9 mouse cellular contexts compared by ENCODE assay signal in the genomic region with DNA sequence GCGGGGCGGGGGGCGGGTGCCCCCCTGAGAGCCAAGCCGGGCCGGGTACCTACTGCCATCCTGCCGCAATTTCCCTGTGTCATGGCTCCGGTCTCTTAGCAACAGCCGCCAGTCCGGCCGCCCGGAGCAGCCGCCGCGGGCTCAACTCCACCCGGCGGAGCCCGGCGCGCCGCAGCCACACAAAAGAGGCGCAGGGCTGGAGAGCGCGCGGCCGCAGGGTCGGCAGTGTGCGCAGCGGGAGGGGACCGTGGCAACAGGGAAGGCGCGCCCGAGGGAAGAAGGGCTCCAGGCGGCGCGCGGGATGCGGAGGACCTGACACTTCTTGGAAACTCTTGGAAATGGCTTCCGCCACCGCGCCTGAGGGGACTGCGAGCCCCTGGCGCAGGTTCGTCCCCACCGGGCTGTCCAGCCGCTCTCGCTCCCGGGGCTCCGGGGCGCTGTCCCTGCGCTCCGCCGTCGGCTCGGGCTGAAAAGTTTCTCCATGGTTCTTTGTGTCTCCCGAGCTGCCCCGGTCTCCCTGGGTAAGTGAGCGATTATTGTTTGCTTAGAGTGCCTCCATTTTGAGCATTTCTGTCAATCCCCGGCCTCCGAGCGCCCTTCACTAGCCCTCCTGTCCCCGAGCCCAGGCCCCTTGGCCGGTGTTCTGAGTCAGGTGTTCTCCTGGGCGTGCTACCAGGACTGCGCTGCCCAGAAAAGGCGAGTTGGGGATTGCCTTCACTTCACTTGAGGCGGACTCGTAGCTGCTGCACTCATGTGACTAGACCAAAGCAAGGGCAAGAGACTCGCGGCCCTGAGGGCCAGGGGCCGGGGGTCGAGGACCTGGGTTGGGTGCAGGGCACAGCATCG. TPM values are rescaled to one million over a fixed set of nuclear protein-coding genes. Genes with fewer than 3 reads are reported as not detected.
DNase-seq lines count a peak whose midpoint lies in the region; ATAC-seq lines count a peak whose summit lies in the region.
"Had no signal": no experiment of that assay in that cellular context is flagged by ENCODE, and none has a peak within 500 bp of the region (broad histone marks: within the 10 kb centered on the region; RNA-seq: fewer than 3 reads in every experiment).

No protein-coding gene starts in this region.

- ATAC-seq in kidney, embryonic 15.5 days (replicated peaks; ENCODE audit: low FRiP score) = peak; percentile 59
- ATAC-seq in intestine, embryonic 15.5 days = peak; percentile 57
- ATAC-seq in liver, embryonic 12.5 days = no peak

- peak overlapping the region; percentile 59 for H3K4me3 ChIP-seq in kidney, embryonic 15.5 days (replicated peaks)
- H3K4me3 ChIP-seq in intestine, embryonic 15.5 days (replicated peaks) = peak overlapping the region; percentile 55
- peak overlapping the region; percentile 30 for H3K4me3 ChIP-seq in liver, embryonic 12.5 days
- H3K4me3 ChIP-seq: megakaryocyte, embryonic 14.5 days had no signal

- no peaks in the 10 kb centered on the region for H3K36me3 ChIP-seq in kidney, embryonic 15.5 days
- no peaks in the 10 kb centered on the region for H3K36me3 ChIP-seq in intestine, embryonic 15.5 days
- H3K36me3 ChIP-seq in liver, embryonic 12.5 days = no peaks in the 10 kb centered on the region

- H3K27ac ChIP-seq in kidney, embryonic 15.5 days = no peak overlapping the region
- H3K27ac ChIP-seq in intestine, embryonic 15.5 days = no peak overlapping the region
- no peak overlapping the region for H3K27ac ChIP-seq in liver, embryonic 12.5 days

- H3K4me2 ChIP-seq in kidney, embryonic 15.5 days = peak overlapping the region; percentile 93
- H3K4me2 ChIP-seq in intestine, embryonic 15.5 days (replicated peaks) = peak overlapping the region; percentile 95
- peak overlapping the region; percentile 56 for H3K4me2 ChIP-seq in liver, embryonic 12.5 days

- peaks cover 40% of the 10 kb centered on the region for H3K4me1 ChIP-seq in kidney, embryonic 15.5 days
- H3K4me1 ChIP-seq in intestine, embryonic 15.5 days (replicated peaks) = peaks cover 29% of the 10 kb centered on the region
- H3K4me1 ChIP-seq in liver, embryonic 12.5 days = 0 out of 2 replicates have a peak, but pooled peaks cover 16% of the 10 kb centered on the region

- 1% methylated on average over 53 of the region's 72 CpGs for WGBS in kidney, embryonic 15.5 days
- WGBS in intestine, embryonic 15.5 days = under 1% methylated on average over 69 of the region's 72 CpGs
- WGBS in liver, embryonic 12.5 days (ENCODE audit: insufficient replicate concordance) = 4% methylated on average over 56 of the region's 72 CpGs

- peak overlapping the region; percentile 48 for H3K9ac ChIP-seq in kidney, embryonic 15.5 days
- peak overlapping the region; percentile 33 for H3K9ac ChIP-seq in intestine, embryonic 15.5 days
- H3K9ac ChIP-seq in liver, embryonic 12.5 days = no peak overlapping the region

- DNase-seq in kidney, postnatal 25 days = no peak
- DNase-seq in cerebellum, postnatal 4 days (ENCODE audit: low spot score in 2 of 2) = peak; percentile 25 to 68
- DNase-seq in frontal cortex, postnatal 36 days (ENCODE audit: low spot score in 2 of 2) = peak; percentile 71 to 78
- peak; percentile 47 for DNase-seq in right cerebral cortex, postnatal 14 days
- DNase-seq in lung, postnatal 36 days = no peak

- H3K27me3 ChIP-seq in kidney, embryonic 15.5 days = peaks cover 80% of the 10 kb centered on the region
- H3K27me3 ChIP-seq in intestine, embryonic 15.5 days (replicated peaks) = peaks cover 40% of the 10 kb centered on the region
- H3K27me3 ChIP-seq in liver, embryonic 12.5 days (replicated peaks) = peaks cover 74% of the 10 kb centered on the region

- H3K9me3 ChIP-seq in kidney, embryonic 15.5 days (replicated peaks) = no peaks in the 10 kb centered on the region
- no peaks in the 10 kb centered on the region for H3K9me3 ChIP-seq in intestine, embryonic 15.5 days
- H3K9me3 ChIP-seq in liver, embryonic 12.5 days (replicated peaks) = no peaks in the 10 kb centered on the region

RNA-seq across cellular contexts. Expression of gene Tmem200c, which starts 10.8 kb away (rescaled TPM):
- 0.57 and 0.66 TPM in 2 replicates for polyA plus RNA-seq in kidney, embryonic 15.5 days (2015; fragmentation: Nextera tagmentation; extraction: Ambion mirVana)
- 0.24 and 0.57 TPM in 2 replicates for polyA plus RNA-seq in intestine, embryonic 15.5 days (2015; fragmentation: Nextera tagmentation; extraction: Ambion mirVana)
- 0.07 and 0.17 TPM in 2 replicates for polyA plus RNA-seq in liver, embryonic 12.5 days (2016; fragmentation: Nextera tagmentation; extraction: Ambion mirVana)

Comparison
In these comparisons a context has a peak if more than half of its experiments do, and no peak if none do; other contexts are left out.
1. DNase-seq: peak in cerebellum, postnatal 4 days (2 of 2), frontal cortex, postnatal 36 days (2 of 2) and right cerebral cortex, postnatal 14 days (single experiment); none in kidney, postnatal 25 days (0 of 2) and lung, postnatal 36 days (single experiment).
2. Peak in every context shown above with its lines, with median percentiles within 50 percentile points of each other: H3K4me2 ChIP-seq and H3K4me3 ChIP-seq.